Mouse (Mus musculus): ENCODE results near the gene Dnah1. TPM values are rescaled to one million over a fixed set of nuclear protein-coding genes. Genes with fewer than 3 reads are reported as not detected.

The Dnah1 gene
- polyA plus RNA-seq, 1 experiment from 2014 or later = 1.7 TPM

DNA sequence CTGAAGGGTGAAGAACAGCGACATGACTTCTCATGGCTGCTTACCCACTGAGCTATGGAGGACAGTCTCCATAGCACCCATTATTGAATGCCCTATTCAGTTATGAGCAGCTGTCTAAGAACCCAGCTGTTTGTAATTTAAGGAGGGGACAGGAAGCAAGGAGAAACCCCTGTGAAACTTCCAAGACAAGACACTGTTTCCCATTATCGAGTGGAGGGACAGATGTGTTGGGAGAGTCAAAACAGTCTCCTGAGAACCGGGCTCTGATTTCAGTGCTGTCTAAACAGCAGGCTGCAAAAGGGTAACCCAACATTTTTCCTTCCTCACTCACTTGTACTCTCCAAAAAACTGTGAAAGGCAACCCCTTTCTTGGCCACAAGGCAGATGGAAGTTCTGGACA is 83.2 kb downstream of the Dnah1 start:
- no peak overlapping the region for H3K27ac ChIP-seq (ENCODE audit: low read depth, low read length)
- H3K9ac ChIP-seq (ENCODE audit: low read depth, low read length) = no peak overlapping the region
- no peaks in the 10 kb centered on the region for H3K27me3 ChIP-seq (replicated peaks; ENCODE audit: control insufficient read depth, insufficient read depth, low read length)
- no peak overlapping the region for H3K4me3 ChIP-seq (ENCODE audit: low read depth, low read length)
- no peaks in the 10 kb centered on the region for H3K4me1 ChIP-seq (replicated peaks; ENCODE audit: control insufficient read depth, insufficient read depth, low read length)
- H3K36me3 ChIP-seq (ENCODE audit: control insufficient read depth, insufficient read depth, low read length) = no peaks in the 10 kb centered on the region
- DNase-seq (ENCODE audit: low spot score) = no peak
- H3K9me3 ChIP-seq (ENCODE audit: control insufficient read depth, low read length) = no peaks in the 10 kb centered on the region
- no peak overlapping the region for H3K4me2 ChIP-seq
- WGBS = 76% methylated on average over 3 of the region's 3 CpGs
- ATAC-seq (replicated peaks; ENCODE audit: low FRiP score) = no peak

DNA sequence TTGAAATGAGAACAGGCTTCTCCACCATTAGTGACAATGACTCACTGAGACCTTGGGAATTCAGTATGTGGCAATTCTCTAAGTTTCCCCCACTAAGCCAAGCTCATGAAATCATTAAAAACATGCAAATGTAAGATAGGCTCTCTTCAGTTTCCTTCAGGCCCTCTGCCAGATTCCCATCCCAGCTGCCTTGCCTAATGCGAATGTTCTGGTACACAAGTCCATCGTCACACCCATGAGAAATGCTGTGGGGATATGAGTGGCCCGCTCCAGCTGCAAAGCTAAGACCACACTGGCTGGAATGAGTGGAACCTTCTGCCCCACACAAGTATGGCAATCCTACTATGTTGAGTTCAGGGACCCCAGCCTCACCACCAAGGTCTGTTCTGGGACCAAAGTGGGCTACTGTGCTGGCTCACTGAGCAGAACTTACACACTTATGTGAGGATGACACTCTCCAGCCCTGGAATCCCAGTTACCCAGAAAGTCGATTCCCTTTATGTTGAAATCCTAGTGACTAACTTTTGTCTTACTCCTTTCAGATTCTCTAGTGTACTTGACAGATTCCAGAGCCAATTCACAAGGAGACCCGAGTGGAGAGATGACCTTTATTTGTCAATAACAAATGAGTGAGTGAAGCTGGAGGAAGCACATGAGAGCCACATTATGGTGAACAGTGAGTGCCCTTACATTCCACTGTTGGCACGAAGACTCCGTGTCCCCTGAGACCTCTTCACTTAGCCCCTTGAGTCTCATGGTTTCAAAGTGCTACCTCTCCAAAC is 86.4 kb downstream of the Dnah1 start:
- 86% methylated on average over 7 of the region's 7 CpGs for WGBS
- H3K36me3 ChIP-seq (ENCODE audit: control insufficient read depth, insufficient read depth, low read length) = no peaks in the 10 kb centered on the region
- DNase-seq (ENCODE audit: low spot score) = no peak
- no peaks in the 10 kb centered on the region for H3K9me3 ChIP-seq (ENCODE audit: control insufficient read depth, low read length)
- ATAC-seq (replicated peaks; ENCODE audit: low FRiP score) = no peak
- no peak overlapping the region for H3K27ac ChIP-seq (ENCODE audit: low read depth, low read length)
- no peak overlapping the region for H3K4me2 ChIP-seq
- H3K4me1 ChIP-seq (replicated peaks; ENCODE audit: control insufficient read depth, insufficient read depth, low read length) = 0 out of 2 replicates have a peak, but pooled peaks cover 3% of the 10 kb centered on the region
- H3K4me3 ChIP-seq (ENCODE audit: low read depth, low read length) = no peak overlapping the region
- no peak overlapping the region for H3K9ac ChIP-seq (ENCODE audit: low read depth, low read length)
- H3K27me3 ChIP-seq (replicated peaks; ENCODE audit: control insufficient read depth, insufficient read depth, low read length) = no peaks in the 10 kb centered on the region

DNA sequence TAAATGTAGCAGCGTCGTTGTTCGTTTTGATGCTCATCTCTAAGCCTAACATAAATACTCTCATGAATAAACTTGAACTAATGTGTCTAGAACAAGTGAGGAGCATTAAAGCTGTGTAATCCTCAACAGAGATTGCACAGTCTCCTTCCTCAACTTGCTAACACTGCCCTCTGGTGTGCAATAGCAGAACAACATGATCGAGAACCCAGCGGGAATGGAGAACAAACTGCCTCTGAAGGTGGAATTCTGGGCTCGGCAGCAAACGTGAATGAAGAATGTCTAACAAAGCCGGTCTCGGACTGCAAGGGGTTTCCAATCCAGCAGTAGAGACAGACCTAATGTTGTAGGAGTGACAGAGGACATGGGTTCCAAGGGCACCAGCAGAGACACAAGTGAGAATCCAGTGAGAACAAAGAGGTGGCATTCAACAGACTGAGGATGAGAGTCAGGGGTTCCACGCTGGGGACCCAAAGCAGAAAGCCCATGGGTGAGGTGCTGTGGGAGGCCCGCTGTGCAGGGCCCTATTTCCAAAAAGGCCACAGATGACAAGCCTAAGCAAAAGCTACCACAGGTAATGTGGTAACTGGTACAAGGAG is 89.6 kb downstream of the Dnah1 start:
- Histone ChIP-seq H3K27ac (ENCODE audit: low read depth, low read length) (no peak overlapping the region), H3K27me3 (replicated peaks; ENCODE audit: control insufficient read depth, insufficient read depth, low read length) (no peaks in the 10 kb centered on the region; the same call in 1 of the 2 replicates), H3K4me1 (replicated peaks; ENCODE audit: control insufficient read depth, insufficient read depth, low read length) (0 out of 2 replicates have a peak, but pooled peaks cover 3% of the 10 kb centered on the region), H3K9me3 (ENCODE audit: control insufficient read depth, low read length) (no peaks in the 10 kb centered on the region), H3K9ac (ENCODE audit: low read depth, low read length) (no peak overlapping the region), H3K36me3 (ENCODE audit: control insufficient read depth, insufficient read depth, low read length) (no peaks in the 10 kb centered on the region), H3K4me3 (ENCODE audit: low read depth, low read length) (no peak overlapping the region), H3K4me2 (no peak overlapping the region)
- DNase-seq (ENCODE audit: low spot score) (no peak), ATAC-seq (replicated peaks; ENCODE audit: low FRiP score) (no peak)
- 19% methylated on average over 11 of the region's 11 CpGs for WGBS

DNA sequence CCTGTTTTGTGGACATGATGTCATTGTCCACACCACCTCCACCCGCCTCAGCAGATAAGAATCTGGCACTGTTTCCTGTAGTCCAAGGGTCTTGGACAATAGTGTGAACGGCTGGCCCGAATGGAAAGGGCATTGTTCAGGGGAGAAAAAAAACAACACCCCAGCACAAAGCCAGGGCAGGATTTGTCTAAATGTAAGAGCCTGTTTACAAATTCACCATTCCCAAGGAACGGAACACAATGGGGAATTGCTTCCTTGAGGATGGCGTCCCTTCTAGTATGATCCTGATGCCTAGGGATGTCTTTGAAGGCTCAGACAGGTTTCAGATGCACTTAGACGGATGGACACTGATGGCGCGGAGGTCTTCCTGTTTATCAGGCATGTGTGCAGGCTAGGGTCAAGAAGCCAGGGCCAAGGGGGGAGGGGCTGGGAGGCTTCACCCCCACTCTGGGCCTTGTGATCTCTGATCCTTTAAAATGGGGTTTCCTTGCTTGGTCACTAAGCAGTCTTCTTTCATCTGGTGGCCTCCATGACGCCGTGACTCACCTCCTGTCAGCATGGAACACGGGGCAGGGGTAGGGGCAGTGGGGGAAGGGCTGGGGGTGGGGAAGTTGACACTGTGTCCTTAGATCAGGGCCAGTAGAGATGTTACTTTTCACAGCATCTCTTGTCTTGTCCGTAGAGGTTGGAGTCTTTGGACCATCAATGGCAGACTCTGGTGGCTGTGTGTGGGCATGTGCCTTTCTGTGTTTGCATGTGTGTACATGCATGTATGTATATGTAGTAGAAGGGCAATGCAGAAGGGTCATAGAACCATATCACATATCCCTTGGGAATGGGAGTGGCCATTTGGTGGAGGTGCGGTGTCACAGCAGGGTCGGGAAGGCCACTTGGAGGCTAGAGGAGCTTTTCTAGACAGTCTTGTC is 90.4 kb downstream of the Dnah1 start:
- Histone ChIP-seq H3K27ac (ENCODE audit: low read depth, low read length) (no peak overlapping the region), H3K9me3 (ENCODE audit: control insufficient read depth, low read length) (no peaks in the 10 kb centered on the region), H3K36me3 (ENCODE audit: control insufficient read depth, insufficient read depth, low read length) (no peaks in the 10 kb centered on the region), H3K4me1 (replicated peaks; ENCODE audit: control insufficient read depth, insufficient read depth, low read length) (peaks cover 6% of the 10 kb centered on the region; the same call in 1 of the 2 replicates), H3K4me2 (no peak overlapping the region), H3K9ac (ENCODE audit: low read depth, low read length) (no peak overlapping the region), H3K4me3 (ENCODE audit: low read depth, low read length) (no peak overlapping the region), H3K27me3 (replicated peaks; ENCODE audit: control insufficient read depth, insufficient read depth, low read length) (no peaks in the 10 kb centered on the region; the same call in 1 of the 2 replicates)
- 67% methylated on average over 14 of the region's 14 CpGs for WGBS
- DNase-seq (ENCODE audit: low spot score) (no peak), ATAC-seq (replicated peaks; ENCODE audit: low FRiP score) (no peak)

DNA sequence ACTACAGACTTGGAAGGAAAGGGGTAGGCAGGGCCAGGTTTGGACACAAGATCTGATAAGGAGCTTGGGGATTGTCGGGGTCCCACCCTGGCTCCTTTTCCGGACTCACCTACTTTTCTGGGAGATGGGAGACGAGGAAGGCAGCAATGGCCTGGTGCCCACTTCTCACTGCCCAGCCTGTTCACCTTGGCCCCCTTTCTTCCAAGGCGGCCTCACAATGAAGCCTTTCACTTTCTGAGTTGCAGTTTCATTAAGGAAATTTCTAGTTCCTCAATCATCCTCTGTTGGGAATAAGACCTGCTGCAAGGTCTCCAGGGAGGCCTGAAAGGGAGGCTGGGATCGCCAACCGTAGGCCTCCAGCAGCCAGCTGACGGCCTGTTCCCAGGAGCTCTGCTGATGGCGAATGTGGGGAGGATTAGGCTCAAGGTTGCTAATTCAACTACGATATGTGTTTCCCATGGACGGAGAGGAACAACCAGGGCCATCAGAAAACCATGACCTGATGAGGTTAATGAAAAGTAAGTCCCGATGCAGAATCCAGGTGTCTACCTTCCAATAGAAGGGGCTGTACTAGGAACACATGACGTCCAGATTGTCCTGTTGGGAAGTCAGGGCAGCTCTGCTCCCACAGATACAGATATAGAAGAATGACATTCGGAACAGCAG is 91.2 kb downstream of the Dnah1 start:
- Histone ChIP-seq H3K27ac (ENCODE audit: low read depth, low read length) (no peak overlapping the region), H3K4me1 (replicated peaks; ENCODE audit: control insufficient read depth, insufficient read depth, low read length) (peaks cover 9% of the 10 kb centered on the region; the same call in 1 of the 2 replicates), H3K4me2 (no peak overlapping the region), H3K9me3 (ENCODE audit: control insufficient read depth, low read length) (no peaks in the 10 kb centered on the region), H3K4me3 (ENCODE audit: low read depth, low read length) (no peak overlapping the region), H3K27me3 (replicated peaks; ENCODE audit: control insufficient read depth, insufficient read depth, low read length) (no peaks in the 10 kb centered on the region; the same call in 1 of the 2 replicates), H3K36me3 (ENCODE audit: control insufficient read depth, insufficient read depth, low read length) (no peaks in the 10 kb centered on the region), H3K9ac (ENCODE audit: low read depth, low read length) (no peak overlapping the region)
- no peak for ATAC-seq (replicated peaks; ENCODE audit: low FRiP score)
- no peak for DNase-seq (ENCODE audit: low spot score)
- WGBS = 74% methylated on average over 13 of the region's 13 CpGs

DNA sequence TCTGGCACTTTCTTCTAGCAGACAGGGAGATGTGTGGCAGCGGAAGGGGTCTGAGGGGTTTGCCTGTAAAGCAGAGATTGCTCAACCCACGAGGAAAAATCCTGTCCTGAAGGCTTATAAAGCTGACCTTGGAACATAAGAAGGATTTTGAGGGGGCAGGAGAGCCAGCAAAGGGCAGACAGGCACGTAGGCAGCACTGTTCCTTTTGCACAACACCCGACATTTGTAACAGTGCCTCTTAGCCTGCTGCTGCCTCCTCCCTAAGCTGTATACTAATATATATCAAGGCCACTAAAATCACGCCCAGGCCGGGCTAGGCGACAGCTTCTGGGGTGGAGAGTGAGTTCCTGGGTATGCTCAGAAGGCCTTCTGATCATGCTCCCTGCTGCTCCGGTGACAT is 93.3 kb downstream of the Dnah1 start:
- H3K36me3 ChIP-seq (ENCODE audit: control insufficient read depth, insufficient read depth, low read length) = no peaks in the 10 kb centered on the region
- H3K4me1 ChIP-seq (replicated peaks; ENCODE audit: control insufficient read depth, insufficient read depth, low read length) = peaks cover 9% of the 10 kb centered on the region; the same call in 1 of the 2 replicates
- no peak overlapping the region for H3K27ac ChIP-seq (ENCODE audit: low read depth, low read length)
- no peak overlapping the region for H3K9ac ChIP-seq (ENCODE audit: low read depth, low read length)
- WGBS = 70% methylated on average over 8 of the region's 8 CpGs
- no peaks in the 10 kb centered on the region; the same call in 1 of the 2 replicates for H3K27me3 ChIP-seq (replicated peaks; ENCODE audit: control insufficient read depth, insufficient read depth, low read length)
- no peaks in the 10 kb centered on the region for H3K9me3 ChIP-seq (ENCODE audit: control insufficient read depth, low read length)
- no peak for ATAC-seq (replicated peaks; ENCODE audit: low FRiP score)
- no peak overlapping the region for H3K4me3 ChIP-seq (ENCODE audit: low read depth, low read length)
- no peak overlapping the region for H3K4me2 ChIP-seq
- DNase-seq (ENCODE audit: low spot score) = no peak

DNA sequence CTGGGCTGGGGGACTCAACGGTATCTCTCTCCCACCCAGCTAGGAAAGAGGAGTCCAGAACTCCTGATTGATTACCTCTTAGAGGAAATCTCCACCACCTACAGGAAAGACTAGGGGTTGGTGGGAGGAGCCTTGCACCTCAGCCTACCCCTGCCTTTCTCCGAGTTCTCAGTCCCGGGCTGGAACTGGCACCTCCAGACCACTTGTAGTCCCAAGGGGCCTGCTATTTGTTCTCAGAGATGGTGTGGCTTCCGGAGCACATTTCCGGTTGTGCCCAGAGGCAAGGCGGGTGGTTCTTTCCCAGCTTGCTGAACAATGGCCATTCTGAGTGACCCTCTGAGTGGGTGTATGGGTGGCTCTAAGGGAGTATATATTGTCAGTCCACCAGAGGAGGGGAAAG is 95.5 kb downstream of the Dnah1 start:
- WGBS = 48% methylated on average over 6 of the region's 6 CpGs
- ATAC-seq (replicated peaks; ENCODE audit: low FRiP score) (no peak), DNase-seq (ENCODE audit: low spot score) (no peak)
- Histone ChIP-seq H3K9me3 (ENCODE audit: control insufficient read depth, low read length) (no peaks in the 10 kb centered on the region), H3K4me2 (no peak overlapping the region), H3K4me1 (replicated peaks; ENCODE audit: control insufficient read depth, insufficient read depth, low read length) (peaks cover 9% of the 10 kb centered on the region; the same call in 1 of the 2 replicates), H3K4me3 (ENCODE audit: low read depth, low read length) (no peak overlapping the region), H3K9ac (ENCODE audit: low read depth, low read length) (no peak overlapping the region), H3K27ac (ENCODE audit: low read depth, low read length) (no peak overlapping the region), H3K27me3 (replicated peaks; ENCODE audit: control insufficient read depth, insufficient read depth, low read length) (no peaks in the 10 kb centered on the region; the same call in 1 of the 2 replicates), H3K36me3 (ENCODE audit: control insufficient read depth, insufficient read depth, low read length) (no peaks in the 10 kb centered on the region)

DNA sequence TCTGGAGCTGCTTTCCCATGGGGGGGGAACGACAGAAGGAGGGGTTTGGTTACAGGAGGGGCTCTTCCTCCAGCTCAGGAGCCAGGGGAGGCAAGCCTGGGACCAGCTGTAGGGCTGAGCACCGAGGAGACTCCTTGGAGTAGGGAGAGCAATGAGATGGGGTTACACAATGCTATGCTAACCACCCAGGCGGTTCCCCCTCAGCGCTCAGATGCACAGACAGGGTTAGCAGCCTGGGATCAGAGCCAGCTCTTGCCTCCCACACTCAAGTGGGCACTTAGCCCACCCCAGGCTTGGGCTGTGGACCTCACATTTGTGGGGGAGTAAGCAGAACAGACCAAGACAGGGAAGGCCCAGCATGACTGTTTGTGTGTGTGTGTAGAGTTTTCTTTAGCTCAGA is 96.7 kb downstream of the Dnah1 start:
- H3K4me2 ChIP-seq = no peak overlapping the region
- no peak overlapping the region for H3K27ac ChIP-seq (ENCODE audit: low read depth, low read length)
- 61% methylated on average over 4 of the region's 4 CpGs for WGBS
- no peak for ATAC-seq (replicated peaks; ENCODE audit: low FRiP score)
- no peaks in the 10 kb centered on the region for H3K36me3 ChIP-seq (ENCODE audit: control insufficient read depth, insufficient read depth, low read length)
- H3K9ac ChIP-seq (ENCODE audit: low read depth, low read length) = no peak overlapping the region
- H3K4me3 ChIP-seq (ENCODE audit: low read depth, low read length) = no peak overlapping the region
- H3K4me1 ChIP-seq (replicated peaks; ENCODE audit: control insufficient read depth, insufficient read depth, low read length) = peaks cover 6% of the 10 kb centered on the region; the same call in 1 of the 2 replicates
- no peaks in the 10 kb centered on the region; the same call in 1 of the 2 replicates for H3K27me3 ChIP-seq (replicated peaks; ENCODE audit: control insufficient read depth, insufficient read depth, low read length)
- no peaks in the 10 kb centered on the region for H3K9me3 ChIP-seq (ENCODE audit: control insufficient read depth, low read length)
- DNase-seq (ENCODE audit: low spot score) = no peak

Measured in liver, embryonic 11.5 days (tissue).